Mouse (Mus musculus): ENCODE results near the gene Tril. TPM values are rescaled to one million over a fixed set of nuclear protein-coding genes. Genes with fewer than 3 reads are reported as not detected.
A peak's percentile ranks its signal among the peaks of the same experiment; 100 is the strongest.

Tril gene
- polyA plus RNA-seq, 1 experiment = not detected

DNA sequence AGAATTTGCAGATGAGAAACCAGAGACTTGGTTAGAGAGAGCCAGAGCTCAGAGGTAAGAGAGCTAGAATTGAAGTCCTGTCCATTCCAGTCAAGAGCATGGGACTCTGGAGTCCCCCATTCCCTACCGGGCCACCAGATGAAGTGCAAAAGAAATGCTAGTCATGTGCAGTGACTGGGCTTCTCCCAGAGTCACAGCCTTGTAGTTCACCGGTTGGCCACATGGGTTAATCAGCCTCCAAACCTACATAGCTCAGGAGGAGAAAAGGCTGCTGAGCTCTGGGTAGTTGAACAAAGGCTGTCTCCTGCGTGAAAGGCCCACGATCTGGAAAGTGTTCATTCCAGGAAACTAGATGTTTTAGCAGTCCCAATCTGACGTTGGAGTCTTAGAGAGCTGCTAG lies 24.8 kb downstream of the Tril start:
- TF ChIP-seq FLI1 (IDR thresholded peaks at IDR 0.05; ENCODE audit: low read length) (no peak), GATA1 (IDR thresholded peaks at IDR 0.05; ENCODE audit: borderline replicate concordance, low read length) (no peak)
- H3K27me3 ChIP-seq (replicated peaks) = peaks cover 44% of the 10 kb centered on the region
- H3K36me3 ChIP-seq (replicated peaks; ENCODE audit: low read length) = no peaks in the 10 kb centered on the region
- peaks cover 16% of the 10 kb centered on the region for H3K4me1 ChIP-seq
- H3K4me3 ChIP-seq (replicated peaks) = no peak overlapping the region
- H3K9me3 ChIP-seq = no peaks in the 10 kb centered on the region

- TF ChIP-seq GATA1 (IDR thresholded peaks at IDR 0.05; ENCODE audit: borderline replicate concordance, low read length) (no peak), FLI1 (IDR thresholded peaks at IDR 0.05; ENCODE audit: low read length) (no peak)
- Histone ChIP-seq H3K4me3 (replicated peaks) (no peak overlapping the region), H3K9me3 (no peaks in the 10 kb centered on the region), H3K27me3 (replicated peaks) (peaks cover 41% of the 10 kb centered on the region), H3K4me1 (peaks cover 16% of the 10 kb centered on the region), H3K36me3 (replicated peaks; ENCODE audit: low read length) (no peaks in the 10 kb centered on the region)
Observed at GRCm38 (mm10) chr6:53795078-53795477, 25.6 kb downstream of the Tril start.

DNA sequence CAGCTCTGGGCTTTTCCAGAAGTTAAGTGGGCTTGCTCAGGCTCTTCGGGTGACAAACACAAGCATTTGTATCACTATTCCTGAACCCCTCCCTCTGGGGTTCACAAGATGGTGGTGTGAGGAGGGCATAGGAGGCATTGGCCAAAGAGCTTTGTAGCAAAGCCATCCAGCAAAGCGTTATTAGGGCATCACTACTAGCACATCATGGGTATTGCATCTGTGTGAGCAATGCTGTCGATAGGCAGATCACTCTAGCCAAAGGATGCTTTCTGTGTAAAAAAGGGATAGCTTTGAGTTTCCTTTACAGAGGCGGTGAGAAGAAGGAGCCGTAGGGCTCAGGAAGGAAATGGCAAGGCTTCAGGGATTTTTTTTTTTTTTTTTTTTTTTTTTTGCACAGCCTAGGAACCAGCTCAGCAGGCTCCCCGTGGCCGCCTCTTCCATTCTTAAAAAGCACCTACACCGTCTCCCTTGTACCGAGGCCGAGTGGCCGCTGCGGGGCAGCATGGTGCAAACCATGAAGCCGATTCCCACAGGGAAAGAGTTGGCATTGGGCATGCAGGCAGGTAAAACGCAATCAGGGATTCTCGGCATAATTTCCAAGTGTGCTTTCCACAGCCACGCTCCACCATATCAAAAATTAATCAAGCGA lies 26.2 kb downstream of the Tril start:
- no peaks in the 10 kb centered on the region for H3K9me3 ChIP-seq
- TF ChIP-seq GATA1 (IDR thresholded peaks at IDR 0.05; ENCODE audit: borderline replicate concordance, low read length) = no peak
- no peak for TF ChIP-seq FLI1 (IDR thresholded peaks at IDR 0.05; ENCODE audit: low read length)
- no peaks in the 10 kb centered on the region for H3K36me3 ChIP-seq (replicated peaks; ENCODE audit: low read length)
- H3K4me1 ChIP-seq = peaks cover 16% of the 10 kb centered on the region
- peaks cover 37% of the 10 kb centered on the region for H3K27me3 ChIP-seq (replicated peaks)
- peak overlapping the region; percentile 5 for H3K4me3 ChIP-seq (replicated peaks)

DNA sequence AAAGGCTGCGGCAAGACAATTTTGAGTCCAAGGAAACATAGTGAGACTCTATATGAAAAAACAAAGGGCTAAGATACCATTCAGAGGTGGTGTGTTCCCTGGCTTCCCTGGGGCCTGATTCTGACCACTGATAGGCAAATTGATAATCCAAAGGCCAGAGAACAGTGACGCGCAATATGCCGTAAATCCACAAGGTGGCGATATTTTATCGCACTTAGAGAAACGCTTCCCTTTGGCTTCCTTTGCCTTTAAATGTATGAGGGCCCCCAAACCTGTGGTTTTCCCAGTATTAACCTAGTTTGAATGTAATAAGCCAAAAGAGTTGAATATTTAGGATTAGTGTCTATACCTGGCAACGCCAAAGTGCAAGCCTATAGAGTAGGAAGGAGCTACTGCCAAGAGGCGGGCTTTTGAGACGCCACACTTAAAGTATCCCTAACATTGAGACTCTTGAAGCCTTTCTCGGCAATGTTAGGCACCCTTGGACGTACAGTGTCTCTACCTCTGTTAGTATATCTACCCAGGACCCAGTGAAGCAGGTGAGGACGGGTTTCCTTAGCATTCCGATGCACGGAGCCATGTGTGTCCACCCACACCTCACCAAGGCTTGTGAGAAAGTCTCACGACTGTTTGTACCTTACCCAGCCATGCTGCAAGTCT lies 37.6 kb downstream of the Tril start:
- H3K4me3 ChIP-seq (replicated peaks) = no peak overlapping the region
- no peaks in the 10 kb centered on the region for H3K36me3 ChIP-seq (replicated peaks; ENCODE audit: low read length)
- TF ChIP-seq FLI1 (IDR thresholded peaks at IDR 0.05; ENCODE audit: low read length) (no peak), GATA1 (IDR thresholded peaks at IDR 0.05; ENCODE audit: borderline replicate concordance, low read length) (no peak)
- no peaks in the 10 kb centered on the region for H3K4me1 ChIP-seq
- H3K9me3 ChIP-seq = no peaks in the 10 kb centered on the region
- H3K27me3 ChIP-seq (replicated peaks) = peaks cover 16% of the 10 kb centered on the region

- Histone ChIP-seq H3K4me1 (no peaks in the 10 kb centered on the region), H3K27me3 (replicated peaks) (peaks cover 18% of the 10 kb centered on the region), H3K36me3 (replicated peaks; ENCODE audit: low read length) (no peaks in the 10 kb centered on the region), H3K9me3 (no peaks in the 10 kb centered on the region), H3K4me3 (replicated peaks) (no peak overlapping the region)
- TF ChIP-seq FLI1 (IDR thresholded peaks at IDR 0.05; ENCODE audit: low read length) (no peak), GATA1 (IDR thresholded peaks at IDR 0.05; ENCODE audit: borderline replicate concordance, low read length) (no peak)
Observed at GRCm38 (mm10) chr6:53782273-53782672, 38.4 kb downstream of the Tril start.

- Histone ChIP-seq H3K27me3 (replicated peaks) (peaks cover 21% of the 10 kb centered on the region), H3K36me3 (replicated peaks; ENCODE audit: low read length) (no peaks in the 10 kb centered on the region), H3K4me1 (no peaks in the 10 kb centered on the region), H3K4me3 (replicated peaks) (no peak overlapping the region), H3K9me3 (no peaks in the 10 kb centered on the region)
- TF ChIP-seq GATA1 (IDR thresholded peaks at IDR 0.05; ENCODE audit: borderline replicate concordance, low read length) (no peak), FLI1 (IDR thresholded peaks at IDR 0.05; ENCODE audit: low read length) (no peak)
Observed at GRCm38 (mm10) chr6:53781171-53781570, 39.5 kb downstream of the Tril start.

DNA sequence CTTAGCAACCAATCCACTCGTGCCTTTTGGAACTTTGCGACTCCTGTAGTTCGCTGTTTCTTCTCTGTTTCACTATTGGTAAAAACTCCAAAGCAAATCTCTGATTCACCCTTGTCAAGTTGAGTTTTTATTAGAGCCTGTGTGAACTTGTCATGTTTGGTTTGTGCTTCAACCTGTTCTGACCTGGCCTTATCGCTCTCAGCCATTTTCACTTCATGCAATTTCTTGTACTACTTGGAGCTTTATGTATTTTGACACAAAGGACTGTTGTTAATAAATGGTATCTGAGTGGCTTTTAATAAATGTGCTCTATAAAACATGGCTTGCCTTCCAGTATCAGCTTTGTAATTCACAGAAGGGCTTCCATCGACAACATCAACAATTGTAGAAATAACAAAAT lies 40.6 kb downstream of the Tril start:
- TF ChIP-seq FLI1 (IDR thresholded peaks at IDR 0.05; ENCODE audit: low read length) (no peak), GATA1 (IDR thresholded peaks at IDR 0.05; ENCODE audit: borderline replicate concordance, low read length) (no peak)
- H3K4me3 ChIP-seq (replicated peaks) = no peak overlapping the region
- no peaks in the 10 kb centered on the region for H3K4me1 ChIP-seq
- H3K9me3 ChIP-seq = no peaks in the 10 kb centered on the region
- peaks cover 22% of the 10 kb centered on the region for H3K27me3 ChIP-seq (replicated peaks)
- no peaks in the 10 kb centered on the region for H3K36me3 ChIP-seq (replicated peaks; ENCODE audit: low read length)

GRCm38 (mm10) chr6:53779526-53779925 lies 41.1 kb downstream of the Tril start:
- H3K27me3 ChIP-seq (replicated peaks) = peaks cover 22% of the 10 kb centered on the region
- no peaks in the 10 kb centered on the region for H3K36me3 ChIP-seq (replicated peaks; ENCODE audit: low read length)
- no peaks in the 10 kb centered on the region for H3K4me1 ChIP-seq
- TF ChIP-seq FLI1 (IDR thresholded peaks at IDR 0.05; ENCODE audit: low read length) = no peak
- no peak for TF ChIP-seq GATA1 (IDR thresholded peaks at IDR 0.05; ENCODE audit: borderline replicate concordance, low read length)
- no peak overlapping the region for H3K4me3 ChIP-seq (replicated peaks)
- H3K9me3 ChIP-seq = no peaks in the 10 kb centered on the region

DNA sequence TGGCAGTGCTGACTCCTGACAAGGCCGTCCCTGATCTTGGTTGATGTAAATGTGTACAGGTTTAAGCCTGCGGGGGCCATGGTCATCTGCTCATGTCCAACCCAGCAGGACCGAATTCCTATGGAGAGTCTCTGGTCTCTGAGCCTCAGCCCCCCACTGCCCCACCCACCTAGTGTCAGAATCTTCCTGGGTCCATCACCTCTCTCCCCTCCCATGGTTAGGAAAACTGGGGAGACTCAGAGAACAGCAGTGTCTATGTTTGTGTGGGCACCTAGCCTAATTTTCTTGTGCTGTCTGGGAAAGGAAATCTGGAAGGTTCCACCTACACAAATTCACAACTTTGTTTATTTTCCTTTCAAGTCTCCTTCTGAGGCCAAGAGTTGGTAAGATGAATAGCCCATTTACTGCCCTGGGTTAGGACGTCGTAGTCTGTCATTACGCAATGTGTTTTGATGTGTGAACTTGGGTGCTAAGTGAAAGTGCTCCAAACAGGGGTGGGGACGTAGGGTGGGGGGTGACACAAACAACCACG lies 42.1 kb downstream of the Tril start:
- H3K36me3 ChIP-seq (replicated peaks; ENCODE audit: low read length) = no peaks in the 10 kb centered on the region
- H3K4me3 ChIP-seq (replicated peaks) = no peak overlapping the region
- peaks cover 17% of the 10 kb centered on the region for H3K27me3 ChIP-seq (replicated peaks)
- H3K9me3 ChIP-seq = no peaks in the 10 kb centered on the region
- TF ChIP-seq FLI1 (IDR thresholded peaks at IDR 0.05; ENCODE audit: low read length) (no peak), GATA1 (IDR thresholded peaks at IDR 0.05; ENCODE audit: borderline replicate concordance, low read length) (no peak)
- no peaks in the 10 kb centered on the region for H3K4me1 ChIP-seq

DNA sequence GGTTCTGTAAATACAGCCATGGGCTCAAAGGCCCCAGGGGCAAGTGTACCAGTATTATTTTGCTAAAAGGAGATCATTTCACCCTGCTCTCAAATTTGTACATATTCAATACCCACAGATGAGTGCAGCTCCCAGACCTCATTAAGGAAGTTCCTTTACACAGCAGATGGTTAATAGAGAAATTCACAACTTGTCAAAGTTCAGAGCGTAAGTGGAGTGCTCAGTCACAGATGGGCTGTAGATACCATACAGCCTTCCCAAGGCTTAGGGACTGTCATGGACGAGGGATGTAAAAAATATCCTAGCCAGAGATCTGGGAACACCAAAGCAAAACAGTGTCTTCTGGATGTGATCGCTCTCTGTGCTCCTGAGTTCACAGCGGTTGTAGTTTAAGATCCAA lies 52.4 kb downstream of the Tril start:
- no peaks in the 10 kb centered on the region for H3K36me3 ChIP-seq (replicated peaks; ENCODE audit: low read length)
- no peak for TF ChIP-seq FLI1 (IDR thresholded peaks at IDR 0.05; ENCODE audit: low read length)
- TF ChIP-seq GATA1 (IDR thresholded peaks at IDR 0.05; ENCODE audit: borderline replicate concordance, low read length) = no peak

More for the DNA sequence above, 52.4 kb downstream of the Tril start:
- Histone ChIP-seq H3K4me1 (peaks cover 3% of the 10 kb centered on the region; the same call in 1 of the 2 replicates), H3K9me3 (no peaks in the 10 kb centered on the region), H3K27me3 (replicated peaks) (peaks cover 10% of the 10 kb centered on the region), H3K4me3 (replicated peaks) (no peak overlapping the region)

Data from megakaryocyte, embryonic 14.5 days (primary cell).